Mouse (Mus musculus): Measurements from ENCODE around the gene Tmem219.
"Not testable (repeated sequence)": the region's sequence is repeated elsewhere in the genome, so short reads cannot be mapped to it uniquely, and the experiment has no call there.

Tmem219 gene

DNA sequence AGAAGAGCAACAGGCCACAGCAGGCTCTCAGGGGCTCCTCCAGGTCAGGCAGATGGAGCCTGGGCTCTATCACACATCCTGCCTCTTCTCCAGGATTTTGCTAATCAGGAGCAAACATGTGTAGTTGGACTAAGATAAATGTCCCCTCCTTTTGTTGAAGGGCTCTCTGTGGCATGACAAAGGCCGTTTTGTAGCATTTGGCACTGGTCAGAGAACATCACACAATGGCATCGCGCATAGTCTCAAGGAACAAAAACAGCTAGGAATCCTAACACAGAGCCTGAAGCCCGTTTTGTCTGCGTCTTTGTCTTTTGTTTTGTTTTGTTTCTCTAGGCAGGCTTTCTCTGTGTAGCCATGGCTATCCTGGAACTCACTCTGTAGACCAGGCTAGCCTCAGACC, 1.3 kb upstream of the Tmem219 start:
- no peak for DNase-seq (ENCODE audit: low read depth, low spot score)

DNA sequence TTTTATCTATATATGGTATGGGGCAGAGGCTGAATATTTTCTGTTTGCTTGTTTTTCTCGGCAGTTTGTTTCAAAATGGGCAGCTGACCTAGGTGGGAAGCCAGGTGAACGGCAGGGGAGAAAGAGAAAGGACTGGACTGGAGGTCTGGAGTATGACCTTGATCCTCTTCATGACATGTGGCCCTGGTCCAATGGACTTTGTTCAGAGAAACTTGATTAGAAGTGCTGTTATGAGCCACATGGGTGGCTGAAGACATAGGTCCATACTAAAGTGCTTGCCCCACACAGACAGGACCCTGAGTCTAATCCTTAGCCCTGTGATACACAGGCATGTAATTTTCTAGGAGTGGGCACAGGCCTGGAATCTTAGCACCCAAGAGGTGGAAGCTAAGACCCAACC, 1.2 kb downstream of the Tmem219 start:
- no peak for DNase-seq (ENCODE audit: low read depth, low spot score)

DNA sequence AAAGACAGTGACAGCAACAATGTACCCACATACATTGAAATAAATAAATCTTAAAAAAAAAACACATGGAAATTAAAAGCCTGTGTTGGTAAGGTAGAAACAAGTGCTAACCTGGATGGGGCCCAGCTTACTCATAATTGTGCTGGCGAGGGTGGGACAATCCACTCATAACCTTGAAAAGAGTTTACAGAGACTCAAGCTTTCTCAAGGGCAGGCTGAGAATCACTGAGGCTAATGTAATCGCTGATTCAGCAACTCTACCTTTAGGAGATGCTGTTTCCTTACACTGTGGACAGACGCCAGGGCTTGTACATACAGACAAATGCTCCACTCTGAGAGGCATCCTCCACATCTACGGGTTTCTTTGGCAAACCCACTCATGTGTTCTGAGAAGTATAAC, 2.7 kb downstream of the Tmem219 start:
- DNase-seq (ENCODE audit: low read depth, low spot score): no peak

DNA sequence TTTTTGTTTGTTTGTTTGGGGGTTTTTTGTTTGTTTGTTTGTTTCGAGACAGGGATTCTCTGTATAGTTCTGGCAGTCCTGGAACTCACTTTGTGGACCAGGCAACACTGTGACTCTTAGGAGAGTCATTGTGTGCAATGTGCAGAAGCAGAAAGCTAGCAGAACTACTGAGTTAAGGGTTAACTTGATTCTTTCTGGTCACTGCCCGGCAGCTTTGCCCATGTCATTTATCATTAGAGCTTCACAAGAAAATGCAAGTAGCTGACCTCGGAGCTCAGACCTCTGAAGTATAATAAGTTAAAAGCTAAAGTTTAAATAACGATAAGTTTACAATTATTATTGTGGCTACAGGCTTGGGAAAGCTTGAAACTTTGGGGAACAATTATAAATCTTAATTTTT, 4.4 kb downstream of the Tmem219 start:
- not testable (repeated sequence) for DNase-seq (ENCODE audit: low read depth, low spot score)

DNA sequence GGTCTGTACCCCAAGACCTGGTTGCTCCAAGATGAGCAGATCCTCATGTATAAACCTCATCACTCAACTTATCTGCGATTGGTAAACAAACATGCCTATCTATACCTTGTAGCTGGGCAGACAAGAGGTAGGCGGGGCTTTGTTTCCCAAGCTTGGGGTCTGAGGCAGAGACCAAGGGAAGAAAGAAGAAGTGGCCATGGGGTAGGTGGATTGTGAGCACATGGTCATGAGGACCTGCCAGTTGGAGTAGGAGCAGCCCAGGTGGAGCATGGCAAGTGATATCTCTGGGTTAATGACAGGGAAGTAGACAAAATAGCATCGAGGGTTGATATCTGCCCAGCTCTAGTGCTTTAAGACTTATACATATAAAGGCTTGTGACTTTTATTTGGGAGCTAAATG, 7.9 kb downstream of the Tmem219 start:
- DNase-seq (ENCODE audit: low read depth, low spot score): no peak

DNA sequence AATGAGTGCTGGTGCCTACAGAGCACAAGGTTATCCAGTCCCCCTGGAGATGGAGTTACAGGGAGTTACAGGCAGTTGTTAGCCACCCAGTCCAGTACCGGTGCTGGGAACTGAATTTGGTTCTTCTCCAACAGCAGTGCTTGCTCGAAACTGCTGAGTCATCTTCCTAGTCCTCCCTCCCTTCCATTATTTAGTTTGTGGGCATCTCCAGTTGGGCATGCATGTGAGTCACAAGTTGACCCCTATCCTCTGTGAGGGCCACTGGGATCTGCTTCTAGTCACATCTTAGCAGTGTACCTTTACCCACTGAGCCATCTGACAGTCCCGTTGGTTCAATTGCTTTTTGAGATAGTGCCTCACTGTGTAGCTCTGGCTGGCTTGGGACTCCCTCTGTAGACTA, 17.1 kb downstream of the Tmem219 start:
- DNase-seq (ENCODE audit: low read depth, low spot score): no peak

DNA sequence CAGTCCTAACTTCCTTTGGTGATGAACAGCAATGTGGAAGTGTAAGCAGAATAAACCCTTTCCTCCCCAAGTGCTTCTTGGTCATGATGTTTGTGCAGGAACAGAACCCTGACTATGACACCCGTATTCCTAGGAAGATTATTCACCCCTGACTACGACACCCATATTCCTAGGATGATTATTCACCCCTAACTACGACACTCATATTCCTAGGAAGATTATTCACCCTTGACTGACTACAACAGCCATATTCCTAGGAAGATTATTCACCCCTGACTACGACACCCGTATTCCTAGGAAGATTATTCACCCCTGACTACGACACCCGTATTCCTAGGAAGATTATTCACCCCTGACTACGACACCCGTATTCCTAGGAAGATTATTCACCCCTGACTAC, 22.9 kb downstream of the Tmem219 start:
- DNase-seq (ENCODE audit: low read depth, low spot score): not testable (repeated sequence)

DNA sequence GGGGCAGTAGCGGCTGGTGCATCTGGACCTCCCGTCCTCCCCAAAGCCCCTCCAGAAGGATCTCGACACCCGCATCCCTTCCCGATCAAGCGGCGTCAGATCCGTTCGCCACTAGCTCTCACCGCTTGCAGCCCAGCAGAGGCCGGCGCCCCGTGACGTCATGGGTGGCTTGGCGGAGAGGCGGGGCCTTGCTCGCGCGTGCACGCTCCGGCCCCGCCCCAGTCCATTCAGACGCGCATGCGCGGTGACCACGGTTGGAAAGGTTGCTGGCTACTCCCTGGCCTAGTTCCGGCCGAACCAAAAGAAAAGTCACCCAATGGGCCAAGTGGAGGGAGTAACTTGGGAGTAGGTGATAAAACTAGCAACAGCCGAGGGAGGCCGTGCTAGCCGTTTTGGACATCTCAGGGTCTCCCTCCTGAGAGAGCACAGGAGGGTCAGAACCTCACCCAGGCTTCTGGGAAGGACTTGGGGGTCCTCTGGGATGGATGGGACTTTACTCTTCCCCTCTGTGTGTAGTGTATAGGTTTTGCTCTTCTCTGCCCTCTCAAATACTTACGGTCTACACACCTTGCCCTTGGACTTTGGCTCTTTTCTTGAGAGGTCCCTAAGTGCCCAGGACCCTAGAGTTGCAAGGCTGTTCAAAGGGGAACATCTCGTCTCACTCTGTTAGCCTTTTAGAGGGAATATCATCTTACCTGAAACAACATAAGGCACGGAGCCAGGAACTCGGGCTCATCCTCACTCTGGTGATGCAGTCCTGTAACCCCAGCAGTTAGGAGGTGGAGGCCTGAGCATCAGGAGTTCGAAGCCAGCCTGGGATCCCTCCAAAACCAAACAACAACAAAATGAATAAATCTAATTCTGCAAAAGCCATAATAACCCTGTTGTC, 24.4 kb downstream of the Tmem219 start:
- DNase-seq (ENCODE audit: low read depth, low spot score): peak; percentile 94

DNA sequence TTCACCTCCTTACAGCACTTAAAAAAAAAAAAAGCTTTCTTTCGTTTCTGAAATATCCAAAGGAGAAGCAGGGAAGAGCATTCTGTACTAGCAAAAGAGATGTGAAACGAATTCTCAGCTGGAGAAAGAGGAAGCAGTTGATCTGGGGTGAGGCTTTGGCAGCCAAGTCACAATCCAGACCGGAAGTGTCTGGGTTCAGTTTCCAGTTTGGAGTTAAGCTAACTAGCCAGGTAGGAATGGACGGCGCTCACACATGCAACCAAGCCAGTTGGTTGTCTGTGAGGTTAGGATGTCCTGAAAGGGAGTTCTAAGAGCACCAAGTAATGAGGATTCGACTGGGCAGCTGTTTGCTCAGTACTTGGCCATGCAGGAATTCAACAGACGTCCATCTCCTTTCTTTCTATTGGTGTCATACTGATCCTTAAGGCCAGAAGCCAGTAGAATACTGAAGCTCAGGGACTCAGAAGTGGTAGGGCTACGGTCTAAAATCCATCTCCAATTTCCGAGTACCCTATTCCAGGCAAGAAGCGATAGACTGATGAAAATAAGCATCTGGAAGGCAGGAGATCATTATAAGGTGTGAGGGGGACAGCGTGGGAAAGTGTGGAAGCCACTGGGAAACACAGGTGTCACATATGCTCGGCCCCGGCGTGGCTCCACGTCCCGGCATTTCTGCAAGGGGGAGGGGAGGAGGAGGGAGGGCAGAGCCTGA, 25.2 kb downstream of the Tmem219 start:
- DNase-seq (ENCODE audit: low read depth, low spot score): no peak

DNA sequence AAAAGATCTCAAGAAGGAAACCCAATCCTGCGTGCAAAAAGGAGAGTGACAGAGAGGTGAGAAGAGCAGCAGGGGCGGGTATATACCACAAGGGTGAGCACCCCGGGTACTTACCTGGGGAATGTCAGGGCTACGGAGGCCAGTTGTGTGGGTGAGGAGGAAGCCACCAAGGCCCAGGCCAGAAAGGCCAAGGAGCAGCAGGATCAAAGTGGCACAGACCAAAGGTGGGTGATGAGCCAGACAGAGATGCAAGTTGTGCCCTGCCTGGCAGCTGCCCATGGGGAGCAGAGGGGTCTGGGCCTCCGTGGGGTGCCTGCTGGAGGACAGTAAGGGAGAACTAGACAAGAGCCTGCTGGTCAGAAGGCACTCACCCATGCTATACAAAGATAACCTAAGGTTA, 25.8 kb downstream of the Tmem219 start:
- DNase-seq (ENCODE audit: low read depth, low spot score): no peak

DNA sequence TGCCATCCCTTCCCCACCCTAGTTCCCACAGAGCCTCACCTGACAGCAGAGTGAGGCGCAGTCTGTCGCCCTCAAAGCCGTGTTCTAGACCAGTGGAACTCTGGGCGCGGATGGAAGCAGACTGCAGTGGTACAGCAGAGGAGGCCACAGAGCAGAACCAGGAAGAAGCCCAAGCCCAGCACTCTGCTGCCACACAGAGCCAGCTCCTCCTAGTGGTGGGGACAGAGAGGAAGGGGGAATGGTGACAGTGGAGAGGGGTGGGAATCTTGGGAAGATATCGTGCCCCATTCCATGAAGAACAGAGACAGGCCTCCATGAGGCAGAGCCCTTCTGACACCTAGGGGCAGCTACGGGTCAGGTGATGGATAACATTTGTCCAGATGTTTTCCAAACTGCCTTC, 33.9 kb downstream of the Tmem219 start:
- no peak for DNase-seq (ENCODE audit: low read depth, low spot score)

DNA sequence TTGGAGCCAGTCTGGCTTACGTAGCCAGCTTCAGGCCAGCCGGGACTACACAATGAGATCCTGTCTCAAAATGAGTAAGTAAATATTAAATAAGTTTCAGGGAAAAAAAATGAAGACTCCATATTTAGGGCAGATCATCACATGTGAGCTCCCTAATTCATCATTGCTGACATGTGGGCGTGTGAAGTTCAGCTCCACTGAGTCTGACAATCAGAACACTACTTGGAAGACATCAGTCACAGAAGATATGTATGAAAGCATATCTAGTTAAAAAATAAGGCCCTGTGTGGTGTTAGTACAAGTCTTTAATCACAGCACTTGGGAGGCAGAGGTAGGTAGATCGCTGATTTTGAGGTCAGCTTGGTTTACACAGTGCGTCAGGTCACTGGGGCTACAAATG, 35.4 kb downstream of the Tmem219 start:
- DNase-seq (ENCODE audit: low read depth, low spot score): no peak

DNA sequence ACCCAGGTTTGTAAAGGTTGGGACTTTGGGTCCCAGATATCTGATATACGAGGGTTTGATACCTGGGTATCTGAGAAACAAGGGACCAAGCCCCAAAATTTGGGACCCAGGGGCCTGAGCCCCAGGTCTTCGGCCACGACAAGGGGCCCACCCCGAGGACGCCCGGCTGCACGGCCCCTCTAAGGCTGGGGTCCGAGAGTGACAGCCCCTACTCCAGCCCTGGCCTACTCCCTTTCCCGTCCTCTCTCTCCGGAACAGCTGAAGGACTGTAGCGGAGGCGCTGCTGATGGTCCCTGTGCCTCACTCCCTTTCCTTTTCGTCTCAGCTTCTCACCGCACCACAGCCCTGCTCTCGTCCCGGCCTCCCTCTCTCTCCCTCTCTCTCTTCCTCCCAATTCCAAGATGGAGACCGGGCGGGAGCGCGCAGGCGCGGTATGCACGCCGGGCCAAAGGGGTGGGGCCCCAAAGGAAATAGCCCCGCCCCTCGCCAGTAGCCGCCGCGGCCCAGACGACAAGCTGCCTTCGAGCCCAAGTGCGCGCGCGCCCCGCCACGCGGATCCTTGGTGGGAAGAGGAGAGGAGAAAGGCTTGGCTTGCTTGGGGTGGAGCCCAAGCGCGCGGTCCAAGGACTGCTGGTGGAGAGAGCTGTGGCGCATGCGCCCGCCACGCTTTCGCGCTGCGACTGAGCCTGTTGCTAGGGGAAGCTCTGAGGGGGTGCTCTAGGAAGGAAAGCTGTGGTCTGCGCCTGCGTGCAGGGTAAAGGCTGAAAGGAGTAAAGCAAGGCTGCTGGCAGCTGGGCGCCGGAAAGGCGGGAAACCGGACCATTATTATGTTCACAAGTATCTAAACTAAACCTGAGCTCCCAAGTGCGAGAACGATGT, 38.2 kb downstream of the Tmem219 start, which contains the start of gene Taok2:
Gene Taok2 (minus strand): TSS at position 418 of the 879 bp plus-strand sequence.
- DNase-seq (ENCODE audit: low read depth, low spot score): peak; percentile 99

DNA sequence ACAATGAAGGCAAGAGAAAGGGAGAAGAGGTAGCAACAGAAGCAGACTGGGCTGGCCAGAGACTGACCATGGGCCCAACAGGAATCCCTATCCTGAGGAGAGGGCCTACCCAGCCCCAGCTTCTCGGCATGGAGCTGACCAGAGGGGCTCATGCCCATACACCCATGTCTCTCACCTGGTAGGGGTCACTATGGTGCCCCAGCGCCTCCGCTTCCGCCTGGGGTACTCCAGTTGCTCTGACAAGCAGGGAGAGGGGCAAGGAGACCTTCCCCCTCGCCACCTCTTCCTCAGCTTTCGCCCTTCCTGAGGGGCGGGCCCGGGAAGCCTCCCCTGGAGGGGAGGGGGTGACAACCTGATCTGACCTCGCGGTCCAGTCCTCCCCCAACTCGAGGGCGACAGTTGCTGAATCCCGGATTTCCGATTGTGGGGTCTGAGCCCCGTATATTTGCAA, 39.0 kb downstream of the Tmem219 start:
- DNase-seq (ENCODE audit: low read depth, low spot score): no peak

DNA sequence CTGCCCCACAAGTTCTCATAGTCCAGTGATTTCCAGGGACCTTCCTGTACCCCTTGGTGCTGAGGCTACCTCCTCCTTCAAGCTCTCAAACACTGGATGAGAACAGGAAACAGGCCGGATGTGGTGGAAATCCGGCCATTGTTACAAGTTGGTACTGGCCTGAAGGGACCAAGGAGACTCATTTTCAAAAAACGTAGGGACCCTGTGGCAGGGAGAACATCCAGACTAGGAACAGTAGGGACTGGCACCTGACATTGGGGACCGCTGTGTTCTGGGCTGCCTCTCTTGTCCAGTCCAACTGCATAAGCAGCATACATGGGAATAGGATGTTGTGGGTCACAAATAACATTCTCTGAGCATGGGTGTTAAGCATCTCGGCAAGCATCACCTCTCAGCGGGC, 41.7 kb downstream of the Tmem219 start:
- no peak for DNase-seq (ENCODE audit: low read depth, low spot score)

DNA sequence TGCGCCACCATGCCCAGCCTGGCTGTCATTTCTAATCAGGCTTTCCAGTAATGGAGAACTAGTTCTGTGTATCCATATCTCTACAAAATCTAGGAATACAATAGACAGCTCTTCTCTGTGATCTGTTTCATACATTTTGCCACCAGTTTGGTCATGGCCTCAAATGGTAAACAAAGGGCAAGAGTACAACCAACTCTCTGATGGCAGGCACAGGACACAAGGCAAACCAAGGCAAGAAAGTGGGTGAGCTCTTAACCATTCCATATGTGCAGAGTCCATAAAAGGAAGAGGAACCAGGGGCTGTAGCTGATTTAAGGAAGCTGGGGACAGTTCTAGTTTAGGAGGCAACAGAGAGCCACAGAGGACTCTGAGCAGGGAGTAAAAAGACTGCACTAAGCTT, 45.5 kb downstream of the Tmem219 start:
- no peak for DNase-seq (ENCODE audit: low read depth, low spot score)

DNA sequence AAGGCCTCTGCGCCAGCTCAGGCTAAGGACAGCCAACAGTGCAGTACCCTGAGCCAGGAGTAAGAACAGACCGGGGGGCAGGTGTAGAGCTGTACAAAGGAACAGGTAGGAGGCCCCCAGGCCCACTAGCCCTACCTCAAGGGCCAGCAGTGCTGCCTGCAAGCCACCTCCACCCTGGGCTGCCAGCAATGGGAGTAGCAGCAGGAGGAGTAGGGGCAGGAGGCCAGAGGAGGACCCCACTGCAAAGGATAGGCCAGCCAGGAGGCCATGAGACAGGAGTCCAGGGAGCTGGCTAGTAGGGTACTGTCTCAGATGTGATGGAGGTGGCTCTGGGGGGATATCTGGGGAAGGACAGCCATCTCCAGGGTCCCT, 52.2 kb downstream of the Tmem219 start:
- DNase-seq (ENCODE audit: low read depth, low spot score): no peak

DNA sequence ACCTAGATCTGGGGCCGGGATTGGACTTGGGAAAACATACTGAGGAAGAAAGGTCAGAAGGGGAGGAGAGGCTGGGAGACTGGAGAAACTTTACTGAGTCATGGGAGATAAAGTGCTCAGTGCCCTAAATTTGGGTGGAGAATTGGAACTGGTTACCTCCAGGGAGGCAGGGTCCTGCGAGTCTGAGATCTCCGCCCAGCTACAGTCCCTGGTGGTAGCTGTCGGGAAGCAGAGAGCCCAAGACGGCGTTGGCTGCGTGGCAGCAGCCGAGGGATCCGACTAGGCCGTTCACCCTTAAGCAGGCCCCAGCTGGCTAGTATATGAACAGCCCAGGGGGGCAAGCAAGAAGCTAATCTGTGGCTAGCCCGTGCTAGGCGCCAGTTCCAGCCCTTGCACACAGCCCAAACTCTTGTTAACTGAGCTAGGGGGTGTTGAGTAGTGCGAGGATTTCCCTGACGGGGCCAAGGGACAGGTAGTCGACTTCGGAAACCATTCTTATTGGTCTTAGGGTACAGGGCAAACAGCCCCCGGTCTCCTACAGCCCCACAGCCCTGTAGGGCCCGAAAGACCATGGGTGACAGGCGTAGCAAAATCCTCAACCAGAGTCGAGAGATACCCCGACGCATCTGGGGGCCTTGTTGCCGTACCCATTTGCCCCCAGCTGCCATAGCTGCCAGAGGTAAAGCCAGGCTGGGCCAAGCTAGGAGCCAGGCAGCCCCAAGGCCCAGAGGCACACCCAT, 52.8 kb downstream of the Tmem219 start:
- no peak for DNase-seq (ENCODE audit: low read depth, low spot score)

DNA sequence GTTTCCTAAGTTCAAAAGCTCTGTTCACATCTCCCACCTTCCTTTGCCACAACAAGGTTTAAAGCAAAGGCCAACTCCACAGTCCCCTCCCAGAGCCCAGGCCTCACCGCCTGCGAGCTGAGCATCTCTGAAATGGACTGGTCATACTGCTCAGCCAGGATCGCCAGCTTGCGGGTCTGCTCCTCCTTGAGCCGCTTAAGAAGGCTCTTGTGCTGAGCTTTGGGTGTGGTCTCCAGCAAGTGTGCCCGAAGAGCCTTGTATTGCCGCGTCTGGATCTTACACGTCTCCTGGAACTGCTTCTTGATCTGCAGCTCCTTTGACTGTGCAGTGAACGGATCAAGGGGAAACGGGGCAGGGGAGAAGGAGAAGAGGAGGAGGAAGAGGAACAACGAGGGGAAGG, 54.7 kb downstream of the Tmem219 start:
- no peak for DNase-seq (ENCODE audit: low read depth, low spot score)

DNA sequence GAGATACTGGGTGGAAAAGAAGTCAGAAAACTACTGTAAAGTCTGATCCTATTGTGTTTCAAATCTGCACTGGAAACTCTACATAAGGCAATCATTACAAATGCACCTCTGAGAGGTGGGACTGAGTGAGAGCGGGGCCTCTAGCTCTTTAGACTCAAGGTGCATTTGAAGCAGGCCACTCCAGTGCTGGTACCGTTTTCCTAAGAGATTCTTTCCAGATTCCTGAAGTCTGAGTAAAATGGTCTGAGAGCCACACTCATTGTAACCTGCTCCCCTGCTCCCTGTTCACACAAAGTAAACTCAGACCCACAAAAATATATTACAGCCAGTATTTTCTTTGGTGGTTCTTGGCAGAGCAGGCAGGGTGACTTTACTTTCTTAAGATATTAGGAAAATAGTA, 55.2 kb downstream of the Tmem219 start:
- no peak for DNase-seq (ENCODE audit: low read depth, low spot score)

DNA sequence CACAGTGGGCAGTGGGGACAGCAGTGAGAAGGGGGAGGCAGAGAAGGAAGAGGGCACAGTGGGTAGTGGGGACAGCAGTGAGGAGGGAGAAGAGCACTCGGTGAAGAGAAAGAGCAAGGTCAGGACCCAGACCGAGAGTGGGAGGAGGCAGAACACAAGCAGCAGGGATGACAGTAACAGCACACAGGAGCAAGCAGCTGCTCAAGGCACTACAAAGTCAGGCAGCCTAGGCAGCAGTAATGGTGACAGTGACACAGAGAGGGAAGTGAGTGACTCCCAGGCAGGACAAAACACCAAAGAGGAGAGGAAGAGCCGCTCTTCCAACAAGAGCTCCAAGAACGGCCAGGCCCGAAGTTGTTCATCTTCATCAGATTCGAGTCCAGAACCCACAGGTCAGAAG, 58.9 kb downstream of the Tmem219 start:
- no peak for DNase-seq (ENCODE audit: low read depth, low spot score)

All from forelimb bud, embryonic 11.5 days (tissue).